Mouse (Mus musculus): ENCODE data around the gene Grn. TPM values are rescaled to one million over a fixed set of nuclear protein-coding genes. Genes with fewer than 3 reads are reported as not detected.

The Grn gene
- polyA plus RNA-seq, 1 experiment from 2014 or later: 66.2 TPM

- H3K36me3 ChIP-seq (replicated peaks): no peaks in the 10 kb centered on the region
- H3K9me3 ChIP-seq: no peaks in the 10 kb centered on the region
- peaks cover 52% of the 10 kb centered on the region for H3K27me3 ChIP-seq (ENCODE audit: poor library complexity, severe bottlenecking)
- DNase-seq (ENCODE audit: extremely low spot score, low spot score): no peak
- WGBS: 89% methylated on average over 3 of the region's 3 CpGs
- peaks cover 19% of the 10 kb centered on the region for H3K4me1 ChIP-seq
- no peak overlapping the region for H3K27ac ChIP-seq
- H3K4me3 ChIP-seq: no peak overlapping the region
Observed at GRCm38 (mm10) chr11:102461764-102462163, 31.6 kb downstream of the Grn start.

- Histone ChIP-seq H3K27ac (no peak overlapping the region), H3K27me3 (ENCODE audit: poor library complexity, severe bottlenecking) (peaks cover 62% of the 10 kb centered on the region)
- 89% methylated on average over 6 of the region's 6 CpGs for WGBS
Observed at GRCm38 (mm10) chr11:102464901-102465300, 34.8 kb downstream of the Grn start.

DNA sequence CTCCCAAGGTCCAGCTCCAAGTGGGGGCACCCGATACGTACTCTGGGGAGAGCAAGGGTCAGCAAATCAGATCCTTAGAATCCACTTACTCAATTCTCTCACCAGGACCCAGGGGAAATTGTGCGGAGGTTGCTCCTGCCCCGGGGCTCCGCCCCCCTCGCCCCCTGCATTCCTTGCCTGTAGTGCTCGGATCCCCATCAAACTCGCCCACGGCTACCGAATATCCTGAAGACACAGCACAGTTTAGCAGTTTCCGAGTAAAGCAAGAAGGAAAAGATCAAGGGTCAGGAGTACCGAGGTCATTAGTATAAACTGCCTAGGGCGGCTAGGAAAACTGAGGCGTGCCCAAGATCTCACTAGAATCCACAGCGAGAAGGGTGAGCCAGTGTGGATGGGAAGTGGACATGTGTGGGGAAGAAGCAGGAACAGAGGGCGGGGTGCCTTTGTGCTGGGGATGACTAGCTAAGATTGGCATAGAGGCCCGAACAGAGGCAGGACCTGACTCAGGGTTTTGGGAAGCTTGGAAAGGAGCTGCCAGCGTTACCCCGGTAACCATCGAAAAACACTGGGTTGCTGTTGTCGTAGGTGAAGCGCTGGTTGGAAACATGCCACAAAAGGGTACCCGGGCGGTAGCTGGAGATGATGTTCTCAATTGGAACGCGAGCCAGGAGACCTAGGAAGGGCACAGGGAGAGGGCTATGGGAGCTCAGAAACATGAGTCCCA lies 35.8 kb downstream of the Grn start:
- Histone ChIP-seq H3K4me1 (peaks cover 29% of the 10 kb centered on the region), H3K27ac (no peak overlapping the region), H3K36me3 (replicated peaks) (no peaks in the 10 kb centered on the region), H3K27me3 (ENCODE audit: poor library complexity, severe bottlenecking) (peaks cover 61% of the 10 kb centered on the region), H3K9me3 (no peaks in the 10 kb centered on the region), H3K4me3 (peak overlapping the region; percentile 30)
- peak; percentile 62 for DNase-seq (ENCODE audit: extremely low spot score, low spot score)
- 12% methylated on average over 26 of the region's 26 CpGs for WGBS

More at GRCm38 (mm10) chr11:102464901-102465300, 34.8 kb downstream of the Grn start:
- Histone ChIP-seq H3K4me3 (no peak overlapping the region), H3K9me3 (no peaks in the 10 kb centered on the region), H3K36me3 (replicated peaks) (no peaks in the 10 kb centered on the region), H3K4me1 (peaks cover 29% of the 10 kb centered on the region)
- no peak for DNase-seq (ENCODE audit: extremely low spot score, low spot score)

DNA sequence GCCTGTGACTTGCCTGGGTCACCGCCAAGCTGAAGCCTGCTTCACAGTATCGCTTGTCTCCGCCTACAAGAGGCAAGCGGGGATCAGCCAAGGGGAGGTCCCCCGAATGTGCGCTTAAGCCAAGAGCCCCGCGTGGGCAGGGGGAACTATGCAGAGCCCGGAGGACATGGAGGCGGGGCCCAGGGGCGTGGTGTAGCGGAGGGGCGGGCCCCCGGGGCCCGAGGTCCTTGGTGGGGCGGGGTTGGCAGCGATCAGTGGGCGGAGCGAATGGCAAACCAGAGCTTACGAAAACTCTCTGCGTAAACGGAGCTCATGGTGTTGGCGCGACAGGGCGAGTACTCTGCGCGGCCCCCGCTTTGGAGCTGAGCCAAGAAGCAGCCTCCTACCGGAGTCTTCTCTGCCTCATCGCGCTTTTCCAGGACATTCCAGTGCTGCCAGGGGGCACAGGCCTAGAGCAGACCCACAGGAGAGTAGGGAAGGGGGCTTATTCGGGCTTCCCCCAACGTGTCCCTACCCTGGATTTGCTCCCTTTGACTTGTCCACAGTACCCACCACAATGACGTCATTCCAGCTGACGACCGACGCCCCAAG lies 37.0 kb downstream of the Grn start:
- H3K27me3 ChIP-seq (ENCODE audit: poor library complexity, severe bottlenecking): peaks cover 60% of the 10 kb centered on the region
- peak overlapping the region; percentile 79 for H3K27ac ChIP-seq

GRCm38 (mm10) chr11:102469648-102470357 lies 39.7 kb downstream of the Grn start, which contains the start of gene Itga2b:
TSS of gene Itga2b (minus strand) at chr11:102470122.
- Histone ChIP-seq H3K9me3 (no peaks in the 10 kb centered on the region), H3K27me3 (ENCODE audit: poor library complexity, severe bottlenecking) (peaks cover 51% of the 10 kb centered on the region), H3K4me3 (peak within 1 kb of the TSS; percentile 1; the same call in 1 of the 2 replicates), H3K36me3 (replicated peaks) (peaks cover 12% of the 10 kb centered on the region), H3K27ac (0 out of 2 replicates have a peak within 1 kb of the TSS, but pooled peaks have one; percentile 20), H3K4me1 (peaks cover 29% of the 10 kb centered on the region)
- DNase-seq (ENCODE audit: extremely low spot score, low spot score): no peak
- 71% methylated on average over 11 of the region's 11 CpGs for WGBS

More for the DNA sequence above, 37.0 kb downstream of the Grn start:
- H3K4me3 ChIP-seq: peak overlapping the region; percentile 60
- no peaks in the 10 kb centered on the region for H3K9me3 ChIP-seq
- under 1% methylated on average over 37 of the region's 37 CpGs for WGBS
- H3K4me1 ChIP-seq: peaks cover 29% of the 10 kb centered on the region
- no peaks in the 10 kb centered on the region for H3K36me3 ChIP-seq (replicated peaks)
- DNase-seq (ENCODE audit: extremely low spot score, low spot score): peak; percentile 91

- Histone ChIP-seq H3K4me3 (no peak overlapping the region), H3K9me3 (no peaks in the 10 kb centered on the region), H3K4me1 (no peaks in the 10 kb centered on the region), H3K36me3 (replicated peaks) (peaks cover 59% of the 10 kb centered on the region), H3K27ac (no peak overlapping the region), H3K27me3 (ENCODE audit: poor library complexity, severe bottlenecking) (peaks cover 1% of the 10 kb centered on the region; the same call in 1 of the 2 replicates)
- WGBS: 92% methylated on average over 3 of the region's 3 CpGs
- no peak for DNase-seq (ENCODE audit: extremely low spot score, low spot score)
Observed at GRCm38 (mm10) chr11:102475027-102475426, 44.9 kb downstream of the Grn start.

DNA sequence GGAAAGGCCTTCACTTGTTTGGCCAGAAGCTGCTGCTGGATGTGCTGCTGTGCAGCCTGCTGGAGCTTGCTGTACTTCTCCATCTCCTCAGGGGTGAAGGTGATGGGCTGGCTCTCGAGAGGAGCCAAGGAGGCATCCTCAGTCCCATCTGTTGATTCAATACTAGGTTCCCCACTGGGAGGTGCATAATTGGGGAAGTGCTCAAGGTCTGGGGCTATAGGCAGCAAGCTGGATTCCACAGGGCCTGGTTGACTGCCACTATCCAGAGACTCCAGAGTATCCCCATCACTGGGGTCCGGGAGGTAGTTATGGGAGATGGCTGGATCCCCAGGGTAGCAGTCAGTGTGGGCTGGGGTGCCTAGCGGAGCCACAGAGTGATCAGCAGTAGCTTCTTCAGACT lies 48.6 kb downstream of the Grn start:
- Histone ChIP-seq H3K36me3 (replicated peaks) (peaks cover 93% of the 10 kb centered on the region), H3K27ac (no peak overlapping the region), H3K27me3 (ENCODE audit: poor library complexity, severe bottlenecking) (no peaks in the 10 kb centered on the region)

DNA sequence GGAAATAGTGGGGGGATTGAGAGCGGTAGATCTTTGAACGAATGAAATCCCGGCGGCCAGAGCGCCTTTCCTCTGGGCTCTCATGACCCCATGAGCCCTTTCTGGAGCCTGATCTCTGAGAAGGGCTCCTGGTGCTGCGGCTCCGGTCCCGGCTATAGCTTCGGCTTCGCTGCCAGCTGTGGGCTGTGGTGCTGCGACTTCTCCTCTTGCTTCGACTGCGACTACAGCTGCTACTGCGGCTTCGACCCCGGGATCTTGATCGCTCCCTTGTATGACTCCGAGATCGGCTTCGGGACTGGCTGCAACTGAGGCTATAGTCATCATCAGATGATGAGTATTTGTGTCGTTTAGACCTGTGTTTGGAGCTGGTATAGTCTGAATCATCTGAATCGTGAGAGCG lies 49.5 kb downstream of the Grn start:
- DNase-seq (ENCODE audit: extremely low spot score, low spot score): no peak
- H3K27me3 ChIP-seq (ENCODE audit: poor library complexity, severe bottlenecking): no peaks in the 10 kb centered on the region
- H3K4me3 ChIP-seq: no peak overlapping the region
- H3K36me3 ChIP-seq (replicated peaks): peaks cover 91% of the 10 kb centered on the region
- H3K27ac ChIP-seq: no peak overlapping the region
- WGBS: 94% methylated on average over 23 of the region's 23 CpGs
- H3K4me1 ChIP-seq: no peaks in the 10 kb centered on the region
- H3K9me3 ChIP-seq: no peaks in the 10 kb centered on the region

More for the DNA sequence above, 48.6 kb downstream of the Grn start:
- Histone ChIP-seq H3K9me3 (no peaks in the 10 kb centered on the region), H3K4me1 (no peaks in the 10 kb centered on the region), H3K4me3 (no peak overlapping the region)
- no peak for DNase-seq (ENCODE audit: extremely low spot score, low spot score)
- 88% methylated on average over 3 of the region's 3 CpGs for WGBS

- 98% methylated on average over 15 of the region's 15 CpGs for WGBS
- peaks cover 92% of the 10 kb centered on the region for H3K36me3 ChIP-seq (replicated peaks)
Observed at GRCm38 (mm10) chr11:102480111-102480510, 50.0 kb downstream of the Grn start.

GRCm38 (mm10) chr11:102480897-102481296 lies 50.8 kb downstream of the Grn start:
- no peak for DNase-seq (ENCODE audit: extremely low spot score, low spot score)
- Histone ChIP-seq H3K4me1 (no peaks in the 10 kb centered on the region), H3K9me3 (no peaks in the 10 kb centered on the region), H3K36me3 (replicated peaks) (peaks cover 93% of the 10 kb centered on the region), H3K27ac (no peak overlapping the region), H3K4me3 (no peak overlapping the region), H3K27me3 (ENCODE audit: poor library complexity, severe bottlenecking) (no peaks in the 10 kb centered on the region)
- 89% methylated on average over 4 of the region's 4 CpGs for WGBS

More at GRCm38 (mm10) chr11:102480111-102480510, 50.0 kb downstream of the Grn start:
- no peaks in the 10 kb centered on the region for H3K4me1 ChIP-seq
- no peaks in the 10 kb centered on the region for H3K9me3 ChIP-seq
- no peaks in the 10 kb centered on the region for H3K27me3 ChIP-seq (ENCODE audit: poor library complexity, severe bottlenecking)
- no peak overlapping the region for H3K27ac ChIP-seq
- H3K4me3 ChIP-seq: no peak overlapping the region
- no peak for DNase-seq (ENCODE audit: extremely low spot score, low spot score)

DNA sequence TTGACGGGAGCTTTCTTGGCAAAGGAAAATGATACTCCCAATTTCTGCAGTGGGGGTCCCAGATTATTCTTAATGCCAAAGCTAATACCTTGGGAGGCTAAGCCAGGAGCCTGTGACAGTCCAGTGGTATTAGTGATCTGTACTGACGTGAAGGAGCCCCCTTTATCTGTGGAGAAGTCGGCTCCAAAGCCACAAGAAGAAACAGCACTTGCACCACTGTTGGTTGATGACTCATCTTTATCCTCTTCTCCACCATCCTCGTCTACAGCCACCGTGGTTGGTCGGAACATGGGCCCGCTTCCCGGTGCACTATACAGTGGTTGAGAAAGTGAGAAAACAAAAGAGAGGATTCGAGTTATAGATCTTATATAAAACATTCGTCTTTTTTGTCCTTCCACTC lies 51.7 kb downstream of the Grn start:
- no peak overlapping the region for H3K27ac ChIP-seq
- H3K4me3 ChIP-seq: no peak overlapping the region
- H3K36me3 ChIP-seq (replicated peaks): peaks cover 94% of the 10 kb centered on the region
- no peaks in the 10 kb centered on the region for H3K4me1 ChIP-seq
- WGBS: 95% methylated on average over 10 of the region's 10 CpGs
- no peaks in the 10 kb centered on the region for H3K9me3 ChIP-seq
- DNase-seq (ENCODE audit: extremely low spot score, low spot score): no peak
- H3K27me3 ChIP-seq (ENCODE audit: poor library complexity, severe bottlenecking): no peaks in the 10 kb centered on the region
